Mouse (Mus musculus) CD4-positive helper T cell, adult 2 months (primary cell): ENCODE measurements around the gene Olfr1275.

Experiments used
- DNase-seq: peaks from one replicate; pipeline ENCODE4 v3.0.0-alpha.2; 2012; ENCODE audit warnings: low read depth, missing footprints, low spot score

The Olfr1275 gene

GRCm38 (mm10) chr2:111235186-111235585 is at the start of gene Olfr1275:
Gene Olfr1275, minus strand, starts transcription at chr2:111235286.
- no peak for DNase-seq

- DNase-seq = no peak
These were observed 38.9 kb upstream of the Olfr1275 start, which contains the start of gene Olfr1277 for GRCm38 (mm10) chr2:111274006-111274405. Gene Olfr1277, minus strand, starts transcription at chr2:111274106.

GRCm38 (mm10) chr2:111254216-111254615 is 19.1 kb upstream of the Olfr1275 start, which contains the start of gene Olfr1276:
Gene Olfr1276, plus strand, starts transcription at chr2:111254516.
- no peak for DNase-seq

- DNase-seq = no peak
These were observed 5.6 kb downstream of the Olfr1275 start, which contains the start of gene 4930430A15Rik for GRCm38 (mm10) chr2:111229502-111229901. Gene 4930430A15Rik, minus strand, starts transcription at chr2:111229602.

- no peak for DNase-seq
These were observed 53.0 kb downstream of the Olfr1275 start for GRCm38 (mm10) chr2:111182068-111182467.
